Mouse (Mus musculus) cortical plate, adult 2 months (tissue): Measurements from ENCODE around the gene Smoc1. TPM values are rescaled to one million over a fixed set of nuclear protein-coding genes. Genes with fewer than 3 reads are reported as not detected.

Source experiments
- H3K27ac ChIP-seq: fragments of 200-500 bp; 2 replicates; pipeline ENCODE4 v1.5.1; 2012; ENCODE audit warnings: low read length, control low read depth, inconsistent platforms; ENCODE audit not compliant: insufficient read depth
- H3K4me1 ChIP-seq: fragments of 200-500 bp; 2 replicates; pipeline ENCODE4 v1.6.1; 2011; ENCODE audit warnings: low read length; ENCODE audit not compliant: control insufficient read depth, insufficient read depth
- H3K4me3 ChIP-seq: fragments of 200-500 bp; 2 replicates; pipeline ENCODE4 v1.5.1; 2011; ENCODE audit warnings: mild to moderate bottlenecking, low read length, control low read depth; ENCODE audit not compliant: insufficient read depth
- CTCF ChIP-seq: fragments of 200-500 bp; IDR thresholded peaks from 2 replicates; pipeline ENCODE4 v1.5.1; 2011; ENCODE audit warnings: mild to moderate bottlenecking, control low read depth, low read length; ENCODE audit not compliant: insufficient read depth; ENCODE audit errors: extremely low read depth
- POLR2A ChIP-seq: fragments of 200-500 bp; IDR thresholded peaks from 2 replicates; pipeline ENCODE4 v1.6.1; 2011; ENCODE audit warnings: mild to moderate bottlenecking, low read length, control low read depth; ENCODE audit not compliant: insufficient read depth; ENCODE audit errors: extremely low read depth
- polyA plus RNA-seq: library from polyadenylated mRNA; depleted of rRNA; stranded (reverse); fragments of >200 nt; gene quantifications from 2 replicates; pipeline ENCODE4 v1.2.3, GENCODE M21; 2012; rRNA removed

Smoc1 gene
- polyA plus RNA-seq, 1 experiment: 8.5 TPM

- Histone ChIP-seq H3K4me1 (peaks cover 7% of the 10 kb centered on the region), H3K4me3 (no peak overlapping the region), H3K27ac (no peak overlapping the region)
- TF ChIP-seq CTCF: no peak
Observed at GRCm38 (mm10) chr12:81225966-81226577, 199.5 kb downstream of the Smoc1 start.

GRCm38 (mm10) chr12:81226590-81226989 is 200.0 kb downstream of the Smoc1 start:
- peaks cover 7% of the 10 kb centered on the region for H3K4me1 ChIP-seq
- H3K4me3 ChIP-seq: no peak overlapping the region
- no peak for TF ChIP-seq CTCF
- no peak for TF ChIP-seq POLR2A
- no peak overlapping the region for H3K27ac ChIP-seq

GRCm38 (mm10) chr12:81227767-81228460 is 201.3 kb downstream of the Smoc1 start:
- TF ChIP-seq CTCF (no peak), POLR2A (no peak)

GRCm38 (mm10) chr12:81233746-81234380 is 207.3 kb downstream of the Smoc1 start:
- no peak for TF ChIP-seq POLR2A
- TF ChIP-seq CTCF: no peak
- H3K27ac ChIP-seq: no peak overlapping the region
- no peaks in the 10 kb centered on the region; the same call in 1 of the 2 replicates for H3K4me1 ChIP-seq
- no peak overlapping the region for H3K4me3 ChIP-seq

More at GRCm38 (mm10) chr12:81227767-81228460, 201.3 kb downstream of the Smoc1 start:
- Histone ChIP-seq H3K27ac (no peak overlapping the region), H3K4me3 (no peak overlapping the region), H3K4me1 (peaks cover 7% of the 10 kb centered on the region)

GRCm38 (mm10) chr12:81235456-81236330 is 209.1 kb downstream of the Smoc1 start:
- no peak overlapping the region for H3K27ac ChIP-seq
- TF ChIP-seq CTCF (no peak), POLR2A (no peak)
- H3K4me1 ChIP-seq: no peaks in the 10 kb centered on the region; the same call in 1 of the 2 replicates
- H3K4me3 ChIP-seq: no peak overlapping the region

Other genes with a start within 250 kb of the Smoc1 start
- gene Susd6, start 236.3 kb upstream of the Smoc1 start, polyA plus RNA-seq: 24.8 and 26.4 TPM in 2 replicates
- 627 and 699 TPM in 2 replicates for gene Srsf5, start 81.3 kb upstream of the Smoc1 start, polyA plus RNA-seq
- not detected in 2 replicates for gene Slc10a1, start 58.1 kb upstream of the Smoc1 start, polyA plus RNA-seq